Mouse (Mus musculus) forebrain, embryonic 12.5 days (tissue): ENCODE data around the gene Olfr262. TPM values are rescaled to one million over a fixed set of nuclear protein-coding genes. Genes with fewer than 3 reads are reported as not detected.
"Not testable (repeated sequence)": the region's sequence is repeated elsewhere in the genome, so short reads cannot be mapped to it uniquely, and the experiment has no call there.

Source experiments
- ATAC-seq: fragments of 200-750 bp; cut with Nextera tagmentation; 2 replicates; pipeline ENCODE4 v1.8.0; 2017; ENCODE audit warnings: moderate TSS enrichment; ENCODE audit not compliant: low FRiP score
- H3K27ac ChIP-seq: fragments of 300-500 bp; sonication (generic); 2 replicates; pipeline ENCODE4 v1.5.1; 2016; ENCODE audit warnings: mild to moderate bottlenecking
- H3K27me3 ChIP-seq: fragments of 300-500 bp; sonication (generic); 2 replicates; pipeline ENCODE4 v1.6.1; 2016; ENCODE audit warnings: mild to moderate bottlenecking
- H3K36me3 ChIP-seq: fragments of 300-500 bp; sonication (generic); replicated peaks from 2 replicates; pipeline ENCODE4 v1.6.1; 2016; ENCODE audit warnings: mild to moderate bottlenecking
- H3K4me1 ChIP-seq: fragments of 300-500 bp; sonication (generic); 2 replicates; pipeline ENCODE4 v1.6.1; 2016
- H3K4me2 ChIP-seq: fragments of 300-500 bp; sonication (generic); 2 replicates; pipeline ENCODE4 v1.6.1; 2016; ENCODE audit warnings: mild to moderate bottlenecking, moderate library complexity
- H3K4me3 ChIP-seq: fragments of 300-500 bp; sonication (generic); replicated peaks from 2 replicates; pipeline ENCODE4 v1.5.1; 2016; ENCODE audit warnings: mild to moderate bottlenecking
- H3K9ac ChIP-seq: fragments of 300-500 bp; sonication (generic); 2 replicates; pipeline ENCODE4 v1.6.1; 2016; ENCODE audit warnings: mild to moderate bottlenecking
- H3K9me3 ChIP-seq: fragments of 300-500 bp; sonication (generic); 2 replicates; pipeline ENCODE4 v1.6.1; 2016
- WGBS: fragments of 180-500 bp; shearing (Covaris S2); methylation state at CpG from one replicate; pipeline ENCODE4 v1.1.7; 2016; 5-methylcytosine and 5-hydroxymethylcytosine counted together
- polyA plus RNA-seq: library from polyadenylated mRNA; unstranded; fragments of >200 nt; fragmentation: Nextera tagmentation; extraction: Ambion mirVana; gene quantifications from 2 replicates; pipeline ENCODE4 v1.2.1, GENCODE M21; 2016

Gene Olfr262
- not detected in 2 replicates for polyA plus RNA-seq

- no peak within 1 kb of the TSS for H3K27ac ChIP-seq
- WGBS: 100% methylated on average over 1 of the region's 1 CpGs
- no peaks in the 10 kb centered on the region for H3K4me1 ChIP-seq
- H3K4me2 ChIP-seq: no peak within 1 kb of the TSS
- H3K36me3 ChIP-seq: no peaks in the 10 kb centered on the region
- H3K9me3 ChIP-seq: no peaks in the 10 kb centered on the region
- no peak within 1 kb of the TSS for H3K9ac ChIP-seq
- no peak for ATAC-seq
- H3K27me3 ChIP-seq: no peaks in the 10 kb centered on the region
- H3K4me3 ChIP-seq: no peak within 1 kb of the TSS
Measured at GRCm38 (mm10) chr19:12241559-12241958, at the start of gene Olfr262. Gene Olfr262 (minus strand): TSS chr19:12241659.

GRCm38 (mm10) chr19:12279554-12279953, 38.1 kb upstream of the Olfr262 start, which contains the start of gene Olfr1434:
Gene Olfr1434 (plus strand): TSS chr19:12279854.
- Histone ChIP-seq H3K4me1 (no peaks in the 10 kb centered on the region), H3K4me2 (no peak within 1 kb of the TSS), H3K9ac (no peak within 1 kb of the TSS), H3K27me3 (no peaks in the 10 kb centered on the region), H3K9me3 (no peaks in the 10 kb centered on the region), H3K27ac (no peak within 1 kb of the TSS), H3K4me3 (no peak within 1 kb of the TSS), H3K36me3 (no peaks in the 10 kb centered on the region)
- ATAC-seq: no peak
- WGBS: 81% methylated on average over 2 of the region's 2 CpGs

- 74% methylated on average over 1 of the region's 1 CpGs for WGBS
- Histone ChIP-seq H3K27me3 (no peaks in the 10 kb centered on the region), H3K4me3 (no peak within 1 kb of the TSS), H3K4me1 (no peaks in the 10 kb centered on the region), H3K36me3 (no peaks in the 10 kb centered on the region), H3K27ac (no peak within 1 kb of the TSS), H3K9me3 (no peaks in the 10 kb centered on the region), H3K4me2 (no peak within 1 kb of the TSS), H3K9ac (no peak within 1 kb of the TSS)
- no peak for ATAC-seq
Measured at GRCm38 (mm10) chr19:12260732-12261131, 19.3 kb upstream of the Olfr262 start, which contains the start of gene Olfr235. Gene Olfr235 (plus strand): TSS chr19:12261032.

- H3K36me3 ChIP-seq, H3K4me3 ChIP-seq, H3K27me3 ChIP-seq, H3K9ac ChIP-seq, H3K4me1 ChIP-seq, H3K4me2 ChIP-seq, ATAC-seq, H3K27ac ChIP-seq, H3K9me3 ChIP-seq: not testable (repeated sequence)
Measured at GRCm38 (mm10) chr19:12232496-12232895, 9.0 kb downstream of the Olfr262 start, which contains the start of gene Olfr1432. Gene Olfr1432 (minus strand): TSS chr19:12232596.

DNA sequence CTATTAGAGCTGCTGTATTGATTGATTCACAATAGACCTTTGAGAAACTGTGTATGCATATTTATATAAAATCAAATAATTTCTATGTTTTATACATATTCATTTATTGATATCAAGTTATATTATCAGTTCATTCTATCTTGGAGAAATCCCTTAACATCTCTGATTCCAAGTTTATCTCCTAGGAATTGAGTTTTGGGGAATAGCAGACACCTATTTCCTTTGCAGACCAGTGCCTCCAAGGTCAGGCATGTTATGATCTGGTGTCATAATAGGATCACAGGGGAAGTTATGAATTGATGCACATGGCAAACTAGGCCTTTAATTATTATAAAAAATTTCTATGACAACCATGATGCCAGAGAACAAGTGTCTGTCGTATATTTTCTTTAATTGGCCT, 41.1 kb downstream of the Olfr262 start, which contains the start of gene Olfr1431:
Olfr1431 (plus strand) TSS at position 301 of the 400 bp plus-strand sequence.
- H3K4me1 ChIP-seq: no peaks in the 10 kb centered on the region
- ATAC-seq: no peak
- H3K9me3 ChIP-seq: no peaks in the 10 kb centered on the region
- no peak within 1 kb of the TSS for H3K4me2 ChIP-seq
- H3K36me3 ChIP-seq: no peaks in the 10 kb centered on the region
- no peak within 1 kb of the TSS for H3K27ac ChIP-seq
- H3K9ac ChIP-seq: no peak within 1 kb of the TSS
- H3K4me3 ChIP-seq: no peak within 1 kb of the TSS
- 80% methylated on average over 1 of the region's 1 CpGs for WGBS
- H3K27me3 ChIP-seq: no peaks in the 10 kb centered on the region

DNA sequence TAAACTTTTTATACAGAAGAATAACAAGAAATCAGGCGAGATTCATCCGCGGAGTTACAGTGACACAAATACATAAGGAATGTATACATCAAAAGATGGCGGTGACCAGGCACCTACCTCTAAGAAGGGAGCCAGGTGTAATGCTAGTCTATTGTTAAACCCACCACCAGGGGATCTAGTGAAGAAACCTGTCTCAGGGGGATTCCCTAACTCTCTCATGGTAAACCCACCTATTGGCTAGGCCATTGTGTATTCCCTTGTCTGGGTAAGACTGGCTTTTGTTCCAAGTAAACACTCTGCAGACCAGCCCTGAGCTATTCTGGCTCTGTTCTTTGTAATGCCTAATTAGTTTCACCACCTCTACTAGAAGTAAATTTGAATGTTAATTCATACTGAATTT, 42.4 kb downstream of the Olfr262 start:
- WGBS: 86% methylated on average over 4 of the region's 4 CpGs
- not testable (repeated sequence) for H3K27me3 ChIP-seq

More for the DNA sequence above, 42.4 kb downstream of the Olfr262 start:
- H3K4me1 ChIP-seq, H3K4me2 ChIP-seq, H3K9ac ChIP-seq, H3K4me3 ChIP-seq, ATAC-seq, H3K27ac ChIP-seq, H3K36me3 ChIP-seq, H3K9me3 ChIP-seq: not testable (repeated sequence)

Other genes starting within 250 kb of the Olfr262 start
- gene Olfr1423, start 200.3 kb downstream of the Olfr262 start, polyA plus RNA-seq: 0.04 TPM in 1 of 2 replicates, not detected in the other
- not detected in 2 replicates for gene Olfr1424, start 179.0 kb downstream of the Olfr262 start, polyA plus RNA-seq
- not detected in 2 replicates for gene Olfr1425, start 163.9 kb downstream of the Olfr262 start, polyA plus RNA-seq
- gene Olfr1426, start 149.6 kb downstream of the Olfr262 start, polyA plus RNA-seq: not detected in 2 replicates
- gene Olfr1427, start 138.3 kb downstream of the Olfr262 start, polyA plus RNA-seq: not detected in 2 replicates
- gene Olfr1428, start 125.8 kb downstream of the Olfr262 start, polyA plus RNA-seq: not detected in 2 replicates
- gene Olfr76, start 118.5 kb downstream of the Olfr262 start, polyA plus RNA-seq: not detected in 2 replicates
- gene Olfr1555-ps1, start 71.5 kb downstream of the Olfr262 start, polyA plus RNA-seq: not detected in 2 replicates
- not detected in 2 replicates for gene Olfr1431, start 41.0 kb downstream of the Olfr262 start, polyA plus RNA-seq
- not detected in 2 replicates for gene Olfr1432, start 9.1 kb downstream of the Olfr262 start, polyA plus RNA-seq
- gene Olfr235, start 19.4 kb upstream of the Olfr262 start, polyA plus RNA-seq: not detected in 2 replicates
- not detected in 2 replicates for gene Olfr1434, start 38.2 kb upstream of the Olfr262 start, polyA plus RNA-seq
- not detected in 2 replicates for gene Olfr1436, start 57.5 kb upstream of the Olfr262 start, polyA plus RNA-seq
- not detected in 2 replicates for gene Olfr1437, start 83.4 kb upstream of the Olfr262 start, polyA plus RNA-seq
- not detected in 2 replicates for gene Olfr1438-ps1, start 94.3 kb upstream of the Olfr262 start, polyA plus RNA-seq
- not detected in 2 replicates for gene Olfr1440, start 145.6 kb upstream of the Olfr262 start, polyA plus RNA-seq
- not detected in 2 replicates for gene Olfr1441, start 175.8 kb upstream of the Olfr262 start, polyA plus RNA-seq
- gene Pfpl, start 186.2 kb upstream of the Olfr262 start, polyA plus RNA-seq: not detected in 2 replicates
- 0.37 and 0.55 TPM in 2 replicates for gene Mpeg1, start 219.1 kb upstream of the Olfr262 start, polyA plus RNA-seq